Mouse (Mus musculus): ENCODE data around the gene Spsb4. TPM values are rescaled to one million over a fixed set of nuclear protein-coding genes. Genes with fewer than 3 reads are reported as not detected.

Spsb4 gene
- polyA plus RNA-seq, 2 experiments from 2014 or later, result not detected

Other genes starting within 250 kb of the Spsb4 start
- 10 to 100 TPM in 1 of 2 experiments, 1 to 10 TPM in 1; 9.4 to 12.0 TPM for gene Pxylp1, start 126.2 kb downstream of the Spsb4 start, polyA plus RNA-seq (2017; shearing (Covaris generic))
- gene Slc25a36, start 92.3 kb upstream of the Spsb4 start, polyA plus RNA-seq (2017; shearing (Covaris generic)), result 10 to 100 TPM; 67.5 to 77.7 TPM

Data from CD4-positive, CD25-positive, alpha-beta regulatory T cell, adult 4 months (primary cell).